Mouse (Mus musculus) layer of hippocampus, postnatal 25 days (tissue): ENCODE data around the gene Anks6. TPM values are rescaled to one million over a fixed set of nuclear protein-coding genes. Genes with fewer than 3 reads are reported as not detected.

Source experiments
- DNase-seq, 2 experiments: peaks; one replicate each; pipeline ENCODE4 v3.0.0; 2022; ENCODE audit warnings: mixed read lengths in 2 of 2, low spot score in 1 of 2; ENCODE audit errors: extremely low spot score in 1 of 2
- total RNA-seq, 2 experiments: library from RNA; stranded (reverse); gene quantifications; 2 replicates each; pipeline ENCODE4 v1.2.3; 2021

The Anks6 gene
- total RNA-seq, 2 experiments from 2014 or later = 18.8 to 23.5 TPM

DNA sequence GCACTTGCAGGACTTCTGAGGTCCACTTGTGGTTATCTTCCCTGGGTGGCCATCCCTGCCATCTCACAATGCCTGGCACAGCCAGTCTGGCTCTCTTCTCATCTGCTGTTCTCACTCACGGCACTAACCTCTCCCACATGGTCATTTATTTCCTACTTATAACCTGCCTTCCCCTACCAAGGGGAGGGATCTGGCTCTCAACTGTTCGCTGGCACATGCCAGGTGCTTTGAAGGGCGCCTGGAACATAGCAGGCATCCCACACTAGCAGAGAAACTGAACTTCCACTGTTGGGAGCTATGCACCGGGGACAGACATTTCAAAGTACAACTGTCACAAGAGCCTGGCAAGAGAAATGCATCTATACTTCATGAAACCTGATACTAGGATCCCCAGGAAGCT is 9.5 kb downstream of the Anks6 start:
- DNase-seq = no peak

DNA sequence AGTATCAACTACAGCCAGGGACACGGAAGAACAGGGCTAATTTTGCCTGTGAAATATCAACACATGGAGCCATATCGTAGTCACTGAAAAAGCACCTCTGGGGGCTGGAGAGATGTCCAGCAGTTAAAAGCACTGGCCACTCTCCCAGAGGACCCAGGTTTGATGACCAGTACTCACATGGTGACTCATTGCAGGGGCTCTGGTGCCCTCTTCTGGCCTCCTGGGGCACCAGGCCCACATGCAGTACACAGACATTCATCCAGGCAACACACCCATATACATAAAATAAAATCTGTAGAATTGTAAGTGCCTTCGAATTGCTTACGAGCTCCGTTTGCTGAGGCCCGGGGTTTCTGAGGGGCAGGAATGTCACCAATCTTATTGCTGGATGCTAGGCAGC is 10.3 kb downstream of the Anks6 start:
- peak in 1 of 2 experiments; percentile 2 for DNase-seq

DNA sequence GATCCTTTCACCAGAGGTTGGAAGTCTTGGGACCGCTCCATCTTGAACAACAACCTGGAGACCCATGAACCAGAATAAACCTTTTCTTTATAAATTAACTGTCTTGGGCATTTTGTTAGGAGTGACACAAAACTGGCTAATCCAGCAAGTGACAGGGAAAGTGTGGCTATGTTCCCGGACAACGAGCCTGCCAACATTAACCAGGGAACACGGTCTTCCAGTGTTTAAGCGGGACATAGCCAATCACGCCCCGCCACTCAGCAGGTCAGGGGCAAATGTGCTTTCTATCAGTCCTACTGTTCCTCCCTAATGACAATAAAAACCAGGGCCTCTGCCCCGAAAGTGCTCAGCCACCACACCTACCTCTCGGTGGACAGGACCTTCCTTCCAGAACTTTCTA is 13.4 kb downstream of the Anks6 start:
- DNase-seq = no peak

DNA sequence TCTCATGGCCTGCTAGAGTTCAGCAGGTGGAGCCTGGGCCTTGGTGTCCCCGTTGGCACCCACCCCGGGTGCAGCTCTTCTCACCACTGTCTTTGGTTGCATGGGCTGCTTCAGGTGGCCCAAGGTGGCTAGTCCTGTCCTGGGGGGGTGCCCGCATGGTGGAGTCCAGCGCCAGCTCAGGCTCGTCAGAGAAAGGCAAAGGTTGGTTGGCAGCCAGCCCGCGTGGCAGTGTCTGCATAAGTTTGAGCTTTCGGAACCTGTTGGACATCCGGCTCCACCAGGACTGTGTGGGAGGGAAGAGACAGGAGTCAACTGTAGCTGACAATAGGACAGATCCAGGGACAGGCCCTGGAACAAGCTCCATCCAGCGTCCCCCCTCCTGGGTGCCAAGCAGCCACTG is 17.6 kb downstream of the Anks6 start:
- DNase-seq = no peak

DNA sequence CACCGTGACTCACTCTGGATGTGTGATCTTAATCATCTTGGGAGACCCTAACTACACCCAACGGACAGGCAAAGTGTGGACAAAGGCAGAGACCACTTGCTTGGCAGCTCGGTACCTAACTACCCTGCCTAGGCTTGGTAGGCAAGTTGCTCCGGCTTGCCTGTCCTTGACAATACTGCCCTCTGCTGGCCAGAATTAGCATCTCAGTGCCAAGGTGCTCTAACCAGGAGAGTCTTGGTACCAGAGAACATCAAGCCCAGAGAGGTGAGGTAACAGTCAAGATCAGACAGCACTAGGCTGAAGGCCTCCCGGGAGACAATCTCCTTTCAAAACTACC is 19.9 kb downstream of the Anks6 start:
- peak; percentile 67 to 94 for DNase-seq

DNA sequence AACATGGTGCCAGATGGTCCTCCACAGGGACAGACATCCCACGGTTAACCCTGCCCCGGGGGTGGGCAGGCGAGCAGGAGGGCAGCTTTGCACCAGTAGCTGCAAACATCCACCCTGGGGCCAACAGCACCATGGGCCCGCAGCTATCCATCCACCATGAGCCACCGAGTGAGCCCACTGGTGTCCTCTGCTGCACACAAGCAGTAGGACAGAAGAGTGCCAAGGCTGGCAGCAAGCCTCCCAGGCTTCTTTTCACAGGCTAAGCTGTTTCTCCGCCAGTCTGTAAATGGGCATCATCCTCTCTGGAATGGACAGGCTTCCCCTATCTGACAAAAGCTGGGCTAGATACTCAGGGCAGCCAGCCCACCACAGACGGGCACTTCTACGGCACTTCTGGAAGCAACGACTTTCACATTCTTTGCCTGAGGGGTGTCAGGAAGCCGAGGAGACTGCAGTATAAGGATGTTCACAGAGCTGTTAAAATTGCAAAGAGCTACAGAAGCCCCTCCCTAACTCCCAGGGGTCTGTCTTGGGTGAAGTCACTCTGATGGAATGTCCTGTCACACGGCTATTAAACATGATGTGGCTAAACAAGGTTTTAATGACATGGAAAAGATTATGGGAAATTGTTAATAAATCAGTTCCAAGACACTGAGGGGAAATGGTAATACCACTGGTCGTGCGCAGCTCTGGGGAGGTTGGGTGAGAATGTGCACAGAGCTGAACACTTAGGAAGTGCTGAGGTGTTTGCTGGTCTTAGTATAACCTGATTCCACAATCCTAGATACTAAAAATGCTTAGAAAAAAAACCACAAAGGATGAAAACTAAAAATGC is 20.5 kb downstream of the Anks6 start:
- no peak for DNase-seq

DNA sequence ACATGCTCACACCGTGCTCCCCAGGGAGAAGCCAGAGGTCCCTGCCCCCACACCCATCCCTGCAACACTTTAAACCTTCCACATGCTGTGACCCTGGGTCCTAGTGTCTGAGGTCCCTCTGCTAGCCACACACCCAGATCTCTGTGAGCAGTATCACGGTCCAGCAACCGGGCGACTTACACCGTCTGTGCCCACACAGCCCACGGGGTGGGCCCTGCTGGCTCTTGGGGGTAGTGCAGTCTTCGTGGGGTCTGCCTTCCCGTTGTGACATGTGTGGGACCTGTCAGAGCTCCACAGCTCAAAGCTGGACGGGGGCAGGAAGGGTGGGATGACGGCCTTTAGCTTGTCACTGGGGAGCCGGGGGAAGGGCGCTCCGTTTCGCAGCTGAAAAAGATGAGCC is 21.7 kb downstream of the Anks6 start:
- DNase-seq = no peak

DNA sequence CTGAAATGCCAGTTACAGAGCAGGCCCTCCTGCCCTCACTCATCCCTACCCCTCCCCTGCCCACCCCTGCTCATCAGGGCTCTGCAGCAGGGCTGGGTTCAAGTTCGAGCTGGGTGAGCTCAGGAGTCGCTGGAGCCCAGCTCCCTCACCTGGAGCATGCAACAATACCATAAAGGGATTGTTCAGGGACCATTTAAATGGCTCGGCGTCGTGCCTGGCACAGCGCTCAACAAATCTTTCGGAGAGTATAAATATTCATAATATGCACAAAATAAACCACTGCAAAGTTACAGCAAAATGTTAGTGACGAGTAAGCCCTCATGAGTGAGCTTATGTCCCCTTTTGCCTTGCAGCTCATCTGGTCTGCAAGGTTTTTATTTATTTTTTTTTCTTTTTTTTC is 25.1 kb downstream of the Anks6 start:
- DNase-seq = no peak

DNA sequence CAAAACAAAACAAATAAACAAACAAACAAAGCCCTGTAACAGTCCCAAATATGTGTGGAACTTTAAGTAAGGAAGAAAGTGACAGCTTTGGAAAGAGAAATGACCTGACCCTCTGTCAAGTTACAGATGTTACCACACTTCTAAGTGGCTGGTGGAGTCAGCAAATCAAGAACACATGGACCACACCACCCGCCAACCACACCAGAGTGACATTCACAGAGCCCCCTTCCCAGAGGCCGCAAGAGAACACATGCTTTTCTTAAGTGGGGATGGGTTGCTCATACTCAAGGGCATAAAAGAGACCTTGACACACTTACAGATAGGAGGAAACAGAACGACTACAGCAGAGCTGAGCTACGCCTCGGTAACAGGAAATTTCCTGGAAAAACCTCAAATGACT is 28.4 kb downstream of the Anks6 start:
- no peak for DNase-seq

DNA sequence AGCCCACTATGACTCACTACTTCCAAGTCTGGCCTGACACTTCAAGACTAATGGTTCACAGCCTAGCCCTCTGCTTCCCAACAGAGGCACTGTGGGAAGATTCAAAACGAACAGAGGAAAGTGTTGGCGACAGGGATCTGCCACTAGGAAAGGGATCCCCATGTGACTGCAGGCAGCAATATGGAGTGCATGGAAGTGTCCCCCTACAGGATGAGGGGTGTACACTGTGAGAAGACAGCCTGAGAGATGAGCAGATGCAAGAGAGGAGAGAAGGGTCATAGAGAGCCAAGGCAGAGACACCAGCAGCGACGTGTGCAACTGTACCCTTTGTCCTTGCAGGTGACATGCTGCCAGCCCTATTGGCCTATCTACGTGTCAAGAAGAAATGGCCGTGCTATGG is 33.3 kb downstream of the Anks6 start:
- DNase-seq = no peak

DNA sequence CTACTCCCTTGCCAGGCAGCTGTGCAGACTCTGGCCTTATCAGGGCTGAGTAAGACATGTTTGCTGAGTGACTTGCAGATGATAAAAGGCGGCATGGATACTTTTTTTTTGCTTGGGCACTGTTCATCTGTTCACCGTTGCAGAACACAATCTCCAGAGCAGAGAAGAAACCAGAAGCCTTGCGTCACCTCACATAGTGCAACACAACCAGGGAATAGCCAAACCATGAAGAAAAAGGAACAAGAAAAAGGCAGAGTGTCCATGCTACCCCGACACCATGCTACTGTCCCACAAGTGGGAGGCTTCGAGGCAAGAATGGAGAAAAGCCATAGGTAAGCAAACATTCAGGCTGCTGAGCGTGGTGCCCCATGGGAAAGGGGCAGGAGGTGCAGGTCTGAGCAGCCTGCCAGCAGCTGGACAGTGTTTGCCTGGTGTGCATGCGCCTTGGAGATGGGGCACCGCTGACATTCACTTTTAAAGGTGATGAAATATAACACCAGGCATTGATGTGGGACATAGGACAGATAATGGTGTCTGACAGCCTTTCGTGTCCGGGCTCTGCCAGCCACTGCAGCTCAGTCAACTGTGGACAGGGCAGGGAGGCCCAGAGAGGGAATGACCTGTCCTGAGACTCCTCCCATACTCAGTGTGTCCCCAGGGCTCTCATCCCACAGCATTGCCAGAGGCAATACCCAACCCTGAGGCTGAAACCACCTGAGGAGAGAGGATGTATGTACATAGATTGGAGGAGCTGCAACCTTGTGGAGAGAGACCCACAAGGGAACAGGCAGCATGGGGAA is 34.2 kb downstream of the Anks6 start:
- no peak for DNase-seq

DNA sequence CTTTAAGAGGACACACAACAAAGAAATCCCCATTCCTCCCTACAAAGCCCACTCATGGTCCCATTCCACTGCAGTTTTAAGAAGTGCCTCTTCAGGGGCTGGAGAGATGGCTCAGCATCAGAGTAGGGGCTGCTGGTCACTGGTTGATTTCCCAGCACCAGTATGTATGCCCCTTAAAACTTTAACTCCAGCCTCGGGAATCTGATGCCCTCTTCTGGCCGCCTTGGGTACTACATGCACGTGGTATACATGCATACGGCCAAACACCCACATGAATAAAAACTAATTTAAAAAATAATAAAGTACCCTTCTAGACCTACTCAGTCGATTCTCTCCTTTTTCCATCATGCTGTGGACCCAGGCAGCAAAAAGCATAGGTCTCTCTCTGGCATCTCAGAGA is 36.7 kb downstream of the Anks6 start:
- DNase-seq = peak; percentile 53 to 85

DNA sequence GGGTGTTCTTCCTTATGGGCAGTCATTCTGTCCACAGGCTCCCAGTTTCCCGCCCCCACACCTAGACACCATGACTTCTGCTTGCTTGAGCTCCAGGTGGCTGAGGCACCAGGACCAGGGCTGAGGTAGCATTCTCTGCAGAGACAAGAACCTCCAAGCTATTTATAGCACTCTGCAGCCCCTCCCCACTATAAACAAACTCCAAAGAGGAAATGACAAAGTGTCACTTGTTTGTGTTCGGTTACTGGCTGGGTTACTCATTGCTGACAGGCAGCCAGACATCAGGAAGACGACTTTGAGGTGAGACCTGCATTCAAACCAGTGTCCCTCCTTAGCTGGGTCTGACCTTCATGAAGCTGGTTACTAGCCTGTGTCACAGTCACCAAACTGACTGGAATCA is 42.1 kb downstream of the Anks6 start:
- no peak for DNase-seq

DNA sequence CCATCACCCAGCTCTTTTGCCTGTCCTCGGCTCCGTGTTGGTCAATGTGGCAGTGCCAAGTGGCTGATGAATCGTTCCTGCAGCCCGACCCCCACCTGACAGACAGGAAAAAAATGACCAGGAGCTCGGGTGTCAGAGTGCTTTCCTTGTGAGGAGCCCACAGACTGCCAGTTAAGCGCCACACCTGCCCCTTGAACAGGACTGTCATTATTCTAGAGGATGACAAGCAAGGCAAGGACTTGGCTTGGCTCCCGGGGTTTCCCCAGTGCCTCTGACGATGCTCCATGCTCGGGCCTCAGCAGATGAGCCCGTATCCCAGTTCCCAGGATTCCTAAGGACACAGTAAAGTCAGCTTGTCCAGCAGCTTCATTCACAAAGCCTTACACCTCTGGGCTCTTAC is 44.8 kb downstream of the Anks6 start:
- DNase-seq = peak; percentile 31 to 52

DNA sequence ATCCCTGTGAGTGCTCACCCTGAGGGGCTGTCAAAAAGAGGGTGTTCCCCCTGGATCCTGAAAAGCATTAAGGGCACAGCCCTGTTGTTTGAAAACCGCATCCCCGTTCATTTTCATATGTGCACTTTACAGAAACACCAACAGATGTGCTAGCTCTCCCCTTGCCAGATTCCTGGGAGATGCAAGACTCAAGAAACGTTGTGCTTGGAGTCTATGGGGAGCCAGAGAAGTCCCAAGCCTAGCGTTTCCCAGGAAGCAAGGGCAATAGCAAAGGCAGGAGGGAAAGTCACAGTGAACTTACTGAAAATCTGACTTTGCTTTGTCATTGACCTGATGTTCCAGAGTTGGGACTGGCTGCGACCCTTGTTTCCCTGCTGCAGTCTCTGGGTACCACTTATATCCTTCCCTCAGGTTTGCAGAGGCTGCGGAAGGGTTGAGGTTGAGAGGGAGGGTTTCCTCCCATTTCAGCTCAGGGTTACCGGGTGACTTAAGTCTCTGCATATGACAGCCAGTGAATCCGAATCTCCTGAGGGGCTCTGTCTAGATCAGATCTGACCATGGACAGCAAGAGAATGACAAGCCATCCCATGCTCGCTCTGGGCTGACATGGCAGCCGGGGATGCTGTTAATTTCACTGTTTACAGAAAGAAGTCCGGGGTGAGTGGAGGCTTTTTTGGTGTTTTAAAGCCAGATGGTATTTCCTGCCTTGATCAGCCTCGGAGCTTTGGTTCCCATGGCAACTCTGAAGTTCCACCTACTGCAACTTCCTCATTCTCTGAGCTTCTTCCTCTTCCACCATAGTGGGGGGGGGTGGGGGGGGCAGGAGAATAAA is 46.6 kb downstream of the Anks6 start:
- peak in 1 of 2 experiments; percentile 13 for DNase-seq

DNA sequence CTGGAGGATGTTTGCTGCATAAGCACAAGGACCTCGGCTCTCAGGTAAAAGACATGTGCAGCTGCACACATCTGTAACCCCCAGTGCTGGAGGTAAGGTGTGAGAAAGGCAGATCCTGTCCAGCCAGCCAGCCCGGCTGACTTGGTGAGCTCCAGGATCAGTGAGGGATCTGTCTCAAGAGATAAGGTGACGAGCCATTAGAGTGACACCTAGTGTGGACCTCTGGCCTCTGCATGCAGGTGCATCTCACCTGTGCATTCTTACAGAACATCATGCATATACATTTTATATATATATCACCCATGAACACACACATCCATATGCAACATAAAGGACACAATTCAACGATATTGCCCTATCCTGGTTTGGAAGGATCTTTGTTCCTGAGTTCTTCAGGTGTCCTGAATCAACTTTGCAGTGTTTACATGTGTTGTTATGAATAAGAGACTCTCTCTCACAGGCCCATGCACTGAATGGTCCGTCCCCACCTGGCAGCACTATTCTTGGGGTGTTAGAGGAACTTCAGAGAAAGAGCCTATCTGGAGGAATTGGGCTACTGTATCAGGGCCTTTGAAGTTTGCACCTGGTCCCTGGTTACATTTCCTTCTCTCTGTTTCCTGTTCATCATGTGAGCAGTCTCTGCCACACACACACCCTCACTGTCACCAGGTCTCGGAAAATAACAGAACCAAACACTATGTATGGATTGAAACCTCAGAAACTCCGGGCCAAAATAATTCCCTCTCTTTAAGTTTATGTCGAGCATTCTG is 56.4 kb downstream of the Anks6 start:
- no peak for DNase-seq

DNA sequence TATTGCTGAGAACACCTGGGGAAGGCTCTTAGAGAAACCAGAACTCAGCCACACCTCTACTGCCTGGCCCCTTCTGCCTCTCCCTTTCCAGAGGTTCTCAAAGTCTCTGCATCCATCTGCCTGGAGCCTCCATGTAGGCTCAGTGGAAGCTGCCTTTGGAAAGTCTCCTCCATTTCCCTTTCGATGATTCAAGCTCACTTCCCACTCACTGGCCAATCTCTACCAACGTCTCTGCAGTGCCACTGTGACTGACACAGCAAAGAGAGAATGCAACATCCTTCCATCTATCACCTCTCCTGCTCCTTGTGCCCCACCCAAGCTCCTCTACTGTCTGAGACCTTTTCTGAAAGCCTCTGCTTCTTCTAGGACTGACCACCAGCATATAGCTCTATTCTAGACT is 59.3 kb downstream of the Anks6 start:
- DNase-seq = no peak

DNA sequence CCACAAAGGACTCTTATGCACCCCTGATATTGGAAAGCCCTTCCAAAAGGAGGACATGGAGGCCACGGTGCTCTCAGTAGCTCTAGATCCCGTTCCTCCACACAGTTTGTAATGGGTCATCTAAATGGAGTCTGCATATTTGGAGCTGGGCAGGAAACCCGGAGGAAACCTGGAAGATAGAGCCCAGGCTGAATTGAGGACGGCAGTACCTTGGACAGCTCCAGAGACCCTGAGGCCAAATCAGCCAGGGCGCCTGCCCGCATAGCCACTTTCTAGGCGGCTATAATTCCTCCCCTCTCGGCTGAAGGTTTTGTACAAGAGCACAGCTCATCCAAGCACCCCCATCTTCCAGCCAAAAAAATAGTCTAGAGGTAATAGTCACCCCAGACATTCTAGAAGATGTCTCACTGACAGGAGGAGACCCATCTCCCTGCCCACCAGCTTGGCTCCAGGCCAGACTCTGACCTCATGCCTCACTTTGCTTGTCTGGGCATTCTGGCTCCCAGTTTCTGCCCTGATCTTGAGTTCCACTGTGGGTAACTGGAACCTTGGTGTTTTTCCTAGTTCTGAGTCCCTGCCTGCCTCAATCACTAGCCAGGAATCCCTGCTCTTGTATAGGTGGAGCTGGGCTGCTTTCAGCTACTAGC is 64.3 kb downstream of the Anks6 start:
- peak in 1 of 2 experiments; percentile 47 for DNase-seq

DNA sequence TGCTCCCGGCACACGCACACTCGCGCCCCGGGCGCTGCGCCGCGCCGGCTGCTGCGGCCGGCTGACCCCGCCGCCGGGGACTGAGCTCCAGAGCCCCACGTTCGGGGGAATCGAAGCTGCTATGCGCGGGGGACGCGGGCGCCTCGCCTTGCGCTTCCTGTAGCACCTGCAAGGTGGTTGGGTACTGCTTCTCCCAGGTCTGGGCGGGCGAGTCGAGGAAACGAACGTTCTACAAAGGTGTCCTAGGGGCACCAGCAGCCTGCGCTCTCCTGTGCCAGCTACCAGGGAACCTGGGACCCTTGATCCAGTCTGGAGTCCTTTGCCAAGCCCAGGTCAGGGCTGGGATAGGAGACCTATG is 65.3 kb downstream of the Anks6 start:
- DNase-seq = peak in 1 of 2 experiments; percentile 38
